Mouse (Mus musculus) myocyte (in vitro differentiated cells): Measurements from ENCODE around the gene Plxdc2.

Source experiments
- CEBPB ChIP-seq: IDR thresholded peaks from 2 replicates; pipeline ENCODE4 v1.6.1; 2011; ENCODE audit warnings: mild to moderate bottlenecking, moderate library complexity; ENCODE audit not compliant: poor library complexity, insufficient read depth, severe bottlenecking
- E2F4 ChIP-seq: IDR thresholded peaks from one replicate; pipeline ENCODE4 v1.6.1; 2011; ENCODE audit warnings: mild to moderate bottlenecking, control low read depth, moderate library complexity; ENCODE audit not compliant: insufficient read depth
- MAX ChIP-seq: IDR thresholded peaks from one replicate; pipeline ENCODE4 v1.6.1; 2011; ENCODE audit warnings: low read depth, mild to moderate bottlenecking, control low read depth
- MYOD1 ChIP-seq, 3 experiments: IDR thresholded peaks; one replicate each; pipeline ENCODE4 v1.6.1; 2011; ENCODE audit warnings: control low read depth in 2 of 3, low read depth in 2 of 3, mild to moderate bottlenecking in 2 of 3, moderate library complexity in 1 of 3; ENCODE audit not compliant: insufficient read length in 2 of 3, control insufficient read depth in 1 of 3
- POLR2A ChIP-seq: IDR thresholded peaks from one replicate; pipeline ENCODE4 v1.6.1; 2011; ENCODE audit warnings: low read depth, mild to moderate bottlenecking, control low read depth, moderate library complexity; ENCODE audit not compliant: insufficient read length
- POLR2AphosphoS2 ChIP-seq: IDR thresholded peaks from one replicate; pipeline ENCODE4 v1.6.1; 2011; ENCODE audit warnings: low read depth, control low read depth; ENCODE audit not compliant: insufficient read length
- REST ChIP-seq: IDR thresholded peaks from one replicate; pipeline ENCODE4 v1.6.1; 2011; ENCODE audit warnings: mild to moderate bottlenecking, control low read depth, moderate library complexity; ENCODE audit not compliant: insufficient read depth, insufficient read length
- SRF ChIP-seq: IDR thresholded peaks from one replicate; pipeline ENCODE4 v1.6.1; 2011; ENCODE audit warnings: low read depth; ENCODE audit not compliant: control insufficient read depth, insufficient read length
- TCF12 ChIP-seq: IDR thresholded peaks from one replicate; pipeline ENCODE4 v1.6.1; 2011; ENCODE audit warnings: mild to moderate bottlenecking, control low read depth; ENCODE audit not compliant: poor library complexity, insufficient read depth, severe bottlenecking
- USF1 ChIP-seq: IDR thresholded peaks from one replicate; pipeline ENCODE4 v1.6.1; 2011; ENCODE audit warnings: low read depth, mild to moderate bottlenecking, control low read depth, moderate library complexity

- TF ChIP-seq MAX, result no peak
- TF ChIP-seq USF1, result no peak
- no peak for TF ChIP-seq CEBPB
- no peak for TF ChIP-seq SRF
- TF ChIP-seq POLR2A, result no peak
- TF ChIP-seq MYOD1 (IDR thresholded peaks at IDR 0.05; ENCODE audit: control insufficient read depth in 1 of 3, insufficient read length in 2 of 3, low read depth in 2 of 3), result no peak
- TF ChIP-seq E2F4, result no peak
- no peak for TF ChIP-seq POLR2AphosphoS2
- no peak for TF ChIP-seq TCF12
- no peak for TF ChIP-seq REST
Measured at GRCm38 (mm10) chr2:16595451-16595850, 239.3 kb downstream of the Plxdc2 start.
